Mouse (Mus musculus) B cell, adult 2 months (primary cell): ENCODE data around the gene Cox6b2.

ENCODE experiments used
- DNase-seq, 2 experiments: peaks; one replicate each; pipeline ENCODE4 v3.0.0; 2022

Cox6b2 gene

GRCm38 (mm10) chr7:4752821-4753570, at the start of gene Cox6b2:
Gene Cox6b2, minus strand, starts transcription at chr7:4753094.
- DNase-seq = peak; percentile 76 to 80

GRCm38 (mm10) chr7:4802247-4802646, 49.4 kb upstream of the Cox6b2 start:
- no peak for DNase-seq

DNA sequence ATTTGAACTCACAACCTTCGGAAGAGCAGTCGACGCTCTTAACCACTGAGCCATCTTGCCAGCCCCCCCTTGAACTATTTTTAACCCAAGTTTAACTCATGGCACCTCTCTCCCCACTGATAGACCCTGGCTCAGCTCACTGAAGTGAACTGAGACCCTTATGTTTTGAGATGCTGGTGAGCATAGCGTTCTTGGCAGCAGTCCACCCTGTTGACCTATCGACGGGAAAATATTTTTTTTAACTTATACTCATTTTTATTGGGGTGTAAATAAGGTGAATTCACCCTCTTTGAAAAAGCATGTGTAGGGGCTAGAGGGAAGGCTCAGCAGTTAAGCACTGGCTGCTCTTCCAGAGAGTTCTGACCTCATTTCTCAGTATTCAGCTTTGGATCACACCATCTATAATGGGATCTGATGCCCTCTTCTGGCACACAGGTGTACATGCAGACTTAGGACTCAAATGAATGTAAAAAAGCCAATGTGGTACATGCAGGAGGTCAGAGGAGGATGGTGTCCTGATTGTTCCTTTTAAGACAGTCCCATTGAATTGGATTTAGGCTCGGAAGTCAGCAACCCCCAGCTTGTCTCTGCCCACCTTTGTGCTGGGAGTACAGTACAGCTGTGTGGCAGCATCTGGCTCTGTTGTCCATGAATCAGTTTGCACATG, 43.0 kb upstream of the Cox6b2 start:
- peak; percentile 49 to 51 for DNase-seq

DNA sequence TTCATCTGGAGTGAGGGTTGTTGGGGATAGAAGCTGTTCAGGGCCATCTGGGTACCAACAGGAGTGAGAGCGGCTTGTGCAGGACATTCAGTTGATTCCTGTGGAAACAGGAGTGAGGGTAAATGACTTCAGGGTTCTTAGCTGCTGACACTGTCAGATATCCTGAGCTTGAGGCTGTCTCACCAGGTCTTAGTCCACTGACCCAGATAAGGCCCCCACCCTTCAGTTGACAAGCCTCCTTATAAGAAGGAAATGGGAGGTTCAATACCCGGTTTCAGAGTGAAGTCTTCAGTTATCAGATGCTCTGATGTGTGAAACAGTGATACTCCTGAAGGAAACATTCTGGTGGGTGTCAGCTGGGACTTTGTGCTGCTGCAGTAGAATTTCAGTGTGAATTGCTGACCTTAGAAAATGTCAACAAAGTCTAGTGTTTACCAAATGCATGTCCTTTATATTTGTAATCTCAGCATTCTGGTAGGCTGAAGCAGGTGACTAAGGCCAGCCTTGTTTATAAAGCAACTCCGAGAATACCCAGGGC, 41.8 kb upstream of the Cox6b2 start:
- DNase-seq = no peak

- DNase-seq = no peak
Measured at GRCm38 (mm10) chr7:4793674-4794073, 40.8 kb upstream of the Cox6b2 start.

- peak; percentile 23 to 27 for DNase-seq
Measured at GRCm38 (mm10) chr7:4793248-4793647, 40.4 kb upstream of the Cox6b2 start.

GRCm38 (mm10) chr7:4792278-4793212, 39.7 kb upstream of the Cox6b2 start, which contains the start of gene Rpl28:
Gene Rpl28, plus strand, starts transcription at chr7:4792874.
- peak; percentile 91 to 93 for DNase-seq

GRCm38 (mm10) chr7:4789436-4789935, 36.6 kb upstream of the Cox6b2 start, which contains the start of gene Tmem238:
Gene Tmem238, minus strand, starts transcription at chr7:4789656.
- peak; percentile 32 to 56 for DNase-seq

DNA sequence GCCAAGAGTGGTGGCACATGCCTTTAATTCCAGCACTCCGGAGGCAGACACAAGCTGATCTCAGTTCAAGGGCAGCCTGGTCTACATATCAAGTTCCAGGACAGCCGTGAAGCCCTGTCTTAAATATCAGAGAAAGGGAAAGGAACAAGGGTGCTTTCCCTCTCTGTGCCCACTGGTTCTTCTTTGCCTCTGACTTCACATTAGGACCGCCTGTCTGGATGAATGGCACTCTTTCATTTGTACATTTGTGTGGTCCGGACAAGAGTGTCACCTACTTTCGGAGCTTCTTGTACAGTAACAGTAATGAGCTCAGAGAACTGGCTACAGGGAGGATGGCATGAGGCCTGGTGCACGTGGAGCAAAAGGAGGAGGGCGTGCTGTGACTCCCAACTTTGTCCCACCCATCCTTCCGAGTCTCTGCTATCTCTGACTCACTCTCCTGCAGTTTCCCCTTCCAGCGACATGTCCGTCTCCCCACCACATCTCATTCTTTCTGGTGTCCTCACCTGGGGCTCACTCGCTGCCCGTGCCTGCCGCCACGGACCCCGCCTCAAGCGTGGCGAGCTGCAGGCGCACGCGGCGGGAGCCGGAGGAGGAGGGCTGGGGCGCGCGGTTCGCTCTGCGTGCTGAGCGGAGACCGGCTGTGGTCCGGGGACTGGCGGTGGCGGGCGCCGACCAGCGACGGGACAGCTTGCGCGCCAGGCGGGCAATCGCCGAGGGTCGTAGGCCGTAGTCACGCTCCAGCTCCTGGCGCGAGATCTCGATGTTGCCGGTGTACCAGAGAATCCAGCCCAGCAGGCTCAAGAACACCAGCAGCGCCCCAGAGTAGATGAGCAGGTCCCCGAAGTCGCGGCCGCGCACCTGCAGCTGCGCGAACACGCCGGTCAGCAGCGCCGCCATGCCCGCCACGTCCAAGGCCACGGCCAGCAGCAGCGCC, 35.9 kb upstream of the Cox6b2 start:
- peak; percentile 51 to 62 for DNase-seq

GRCm38 (mm10) chr7:4783667-4784268, 30.9 kb upstream of the Cox6b2 start:
- DNase-seq = no peak

- DNase-seq = no peak
Measured at GRCm38 (mm10) chr7:4782759-4783158, 29.9 kb upstream of the Cox6b2 start, which contains the start of the genes Il11 and Tmem190. Gene Il11, minus strand, starts transcription at chr7:4782859. Gene Tmem190, plus strand, starts transcription at chr7:4782937.

- no peak for DNase-seq
Measured at GRCm38 (mm10) chr7:4782130-4782529, 29.2 kb upstream of the Cox6b2 start.

DNA sequence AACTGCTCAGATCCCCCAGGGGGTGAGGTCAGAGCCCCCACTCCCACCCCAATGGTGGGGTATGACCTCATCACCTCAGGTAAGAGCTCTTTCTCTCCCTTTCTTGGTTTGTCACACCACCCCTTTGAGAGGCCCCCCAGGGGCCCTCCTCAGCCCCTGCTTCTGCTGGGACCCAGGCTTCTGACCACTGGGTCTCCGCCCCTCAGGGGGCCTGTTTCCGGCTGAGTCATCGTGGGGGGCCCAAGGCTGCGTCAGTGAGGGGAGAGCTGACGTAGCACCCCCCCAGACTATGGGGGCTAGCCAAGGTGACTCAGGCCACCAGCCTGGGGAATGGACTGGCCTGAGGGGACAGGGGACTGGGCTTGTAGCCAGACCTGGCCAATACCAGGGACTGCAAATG, 27.0 kb upstream of the Cox6b2 start:
- no peak for DNase-seq

DNA sequence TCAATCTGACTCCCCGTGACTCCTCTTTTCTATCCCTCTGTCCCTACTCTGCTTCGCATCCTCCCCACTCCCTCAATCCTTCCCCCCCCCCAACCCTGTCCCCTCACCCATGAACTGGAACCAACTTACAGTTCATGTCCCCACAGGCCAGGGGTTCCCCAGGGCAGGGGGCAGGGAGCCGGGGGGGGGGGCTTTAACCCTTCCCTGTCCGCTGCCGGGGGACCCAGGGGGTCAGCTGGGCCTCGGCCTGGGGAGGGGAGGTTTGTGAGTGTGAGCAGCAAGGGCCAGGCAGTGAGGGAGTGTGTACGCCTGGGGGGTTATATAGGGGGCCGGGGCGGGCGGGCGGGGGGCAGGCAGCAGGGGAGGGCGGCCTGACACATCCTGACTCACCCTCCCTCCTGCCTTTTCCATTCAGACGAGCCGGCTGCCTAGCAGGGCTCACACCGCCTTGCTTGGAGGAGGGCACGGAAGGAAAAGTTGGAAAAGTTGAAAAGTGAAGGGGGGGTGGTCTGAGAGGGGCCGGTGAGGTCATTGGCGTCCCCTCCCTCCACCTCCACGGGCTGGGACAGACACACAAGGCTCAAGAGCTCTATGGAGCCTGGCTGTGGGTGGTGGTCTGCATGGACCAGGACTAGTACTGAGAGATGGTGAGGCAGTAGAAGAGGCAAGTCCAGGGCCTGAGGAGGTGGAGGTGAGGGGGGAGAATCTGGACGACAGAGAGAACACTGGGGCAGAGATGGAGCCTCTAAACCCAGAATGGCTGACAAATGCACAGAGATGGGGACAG, 25.1 kb upstream of the Cox6b2 start:
- no peak for DNase-seq

- DNase-seq = peak; percentile 46 to 47
Measured at GRCm38 (mm10) chr7:4776861-4777830, 24.3 kb upstream of the Cox6b2 start.

GRCm38 (mm10) chr7:4776131-4776530, 23.2 kb upstream of the Cox6b2 start:
- DNase-seq = no peak

DNA sequence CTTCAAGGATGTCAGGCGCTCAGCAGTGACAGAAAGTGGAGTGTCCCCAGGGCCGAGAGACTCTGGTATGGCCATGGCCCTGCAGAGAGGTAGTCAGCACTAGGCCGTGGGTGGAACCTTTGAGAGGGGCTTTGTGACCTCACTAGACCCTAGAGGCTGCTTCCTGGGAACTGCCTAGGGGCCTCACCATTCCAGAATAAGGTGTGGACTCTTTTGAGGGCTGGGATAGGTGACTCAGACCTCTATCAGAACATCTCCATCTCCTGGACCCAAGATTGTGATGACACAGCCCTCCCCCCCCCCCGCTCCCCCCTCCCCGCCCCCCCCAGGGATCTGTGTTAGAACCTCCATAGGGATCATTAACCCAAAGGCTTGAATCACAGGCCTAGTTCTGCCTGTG, 18.3 kb upstream of the Cox6b2 start, which contains the start of gene Fam71e2:
Fam71e2 (minus strand) TSS at position 101 of the 400 bp plus-strand sequence.
- DNase-seq = no peak

DNA sequence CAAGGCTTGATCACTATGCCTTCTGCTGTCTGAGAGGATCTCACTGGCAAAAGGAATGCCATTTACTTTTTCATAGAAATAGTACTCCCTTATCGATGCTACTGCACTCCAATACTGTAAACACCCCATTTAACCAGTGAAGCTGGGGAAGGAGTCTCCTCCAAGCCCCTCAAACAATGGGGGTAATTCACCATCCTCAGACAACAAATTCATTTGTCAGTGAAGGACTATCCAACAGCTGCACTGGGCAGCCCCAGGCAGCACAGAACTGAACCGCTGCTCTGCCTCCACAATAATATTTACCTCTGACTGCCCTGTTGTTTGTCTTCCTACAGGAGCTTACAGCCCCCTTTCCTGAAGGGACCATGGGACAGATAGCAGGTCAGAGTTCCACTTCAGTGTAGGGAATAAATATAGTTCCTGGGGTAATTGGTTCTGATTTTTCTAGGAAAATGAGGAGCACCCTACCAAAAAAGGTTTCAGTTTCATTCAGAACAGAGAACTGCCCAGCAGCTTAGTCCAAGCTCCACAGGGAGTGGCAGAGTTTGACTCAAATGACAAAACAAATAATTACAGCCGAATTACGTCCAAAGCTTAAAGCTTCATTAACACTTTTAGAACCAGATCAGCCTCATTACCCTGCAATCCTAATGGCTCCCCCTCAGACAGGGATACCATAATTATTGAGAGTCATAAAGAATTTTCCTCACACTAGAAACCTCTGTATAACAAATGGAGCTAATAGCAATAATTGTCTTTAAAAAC, 12.2 kb upstream of the Cox6b2 start:
- no peak for DNase-seq
